Mouse (Mus musculus): ENCODE data around the gene Trim7. TPM values are rescaled to one million over a fixed set of nuclear protein-coding genes. Genes with fewer than 3 reads are reported as not detected.
"Not testable (repeated sequence)": the region's sequence is repeated elsewhere in the genome, so short reads cannot be mapped to it uniquely, and the experiment has no call there.

Gene Trim7
- 10 to 100 TPM; 48.2 to 49.7 TPM for total RNA-seq (2021)
- long read RNA-seq, experiment 1, transcript Trim7-201 (7 exons, 2,161 nt) = major isoform, 12 of 17 reads
- long read RNA-seq, experiment 1, partial matches to known transcripts = 5 of 17 reads
- long read RNA-seq, experiment 1, other reads (novel, unspliced or antisense) = 0 of 17 reads
- long read RNA-seq, experiment 2, transcript Trim7-201 (7 exons, 2,161 nt) = major isoform, 13 of 27 reads
- long read RNA-seq, experiment 2, partial matches to known transcripts = 9 of 27 reads
- long read RNA-seq, experiment 2, other reads (novel, unspliced or antisense) = 5 of 27 reads

GRCm38 (mm10) chr11:48825979-48826751 is at the start of gene Trim7, which contains the start of gene Gm12184:
Trim7 (plus strand) TSS chr11:48826140.
Gm12184 (minus strand) TSS chr11:48826655.
- peak in 1 of 2 experiments; percentile 32 for DNase-seq

GRCm38 (mm10) chr11:48776664-48777063 is 49.3 kb upstream of the Trim7 start:
- intact Hi-C loops (cut with DNase I) = loop anchor here (5.0 kb wide), 1 partner anchor 326 kb away; no protein-coding TSS in a partner anchor
- no peak for DNase-seq

More at GRCm38 (mm10) chr11:48825979-48826751, at the start of gene Trim7, which contains the start of gene Gm12184:
- intact Hi-C loops (cut with DNase I) = not testable (repeated sequence)

- no peak for DNase-seq
- intact Hi-C loops (cut with DNase I) = loop anchor here (5.0 kb wide), 1 partner anchor 325 kb away; no protein-coding TSS in a partner anchor
Measured at GRCm38 (mm10) chr11:48777303-48777702, 48.6 kb upstream of the Trim7 start.

GRCm38 (mm10) chr11:48779450-48779849 is 46.5 kb upstream of the Trim7 start:
- intact Hi-C loops (cut with DNase I) = loop anchor here (5.0 kb wide), 1 partner anchor 323 kb away; no protein-coding TSS in a partner anchor
- no peak for DNase-seq

- intact Hi-C loops (cut with DNase I) = no loop called here
- no peak for DNase-seq
Measured at GRCm38 (mm10) chr11:48782243-48782642, 43.7 kb upstream of the Trim7 start.

GRCm38 (mm10) chr11:48787455-48788211 is 38.3 kb upstream of the Trim7 start:
- intact Hi-C loops (cut with DNase I) = no loop called here
- no peak for DNase-seq

GRCm38 (mm10) chr11:48788311-48789089 is 37.4 kb upstream of the Trim7 start:
- intact Hi-C loops (cut with DNase I) = no loop called here
- peak; percentile 65 to 70 for DNase-seq

GRCm38 (mm10) chr11:48789215-48789614 is 36.7 kb upstream of the Trim7 start:
- intact Hi-C loops (cut with DNase I) = no loop called here

GRCm38 (mm10) chr11:48789973-48790823 is 35.7 kb upstream of the Trim7 start:
- peak; percentile 82 to 83 for DNase-seq
- intact Hi-C loops (cut with DNase I) = loop anchor here (1.0 to 10.0 kb wide), 2 partner anchors 67 to 455 kb away; partner anchors contain the start of gene Mgat1

More at GRCm38 (mm10) chr11:48789215-48789614, 36.7 kb upstream of the Trim7 start:
- DNase-seq = no peak

GRCm38 (mm10) chr11:48790946-48791345 is 35.0 kb upstream of the Trim7 start:
- DNase-seq = no peak
- intact Hi-C loops (cut with DNase I) = loop anchor here (1.0 to 10.0 kb wide), 2 partner anchors 66 to 454 kb away; partner anchors contain the start of gene Mgat1

GRCm38 (mm10) chr11:48791894-48792293 is 34.0 kb upstream of the Trim7 start:
- intact Hi-C loops (cut with DNase I) = loop anchor here (10.0 kb wide), 1 partner anchor 453 kb away; the partner anchor contains the start of gene Mgat1
- DNase-seq = not testable (repeated sequence)

- intact Hi-C loops (cut with DNase I) = loop anchor here (10.0 kb wide), 1 partner anchor 452 kb away; the partner anchor contains the start of gene Mgat1
- no peak for DNase-seq
Measured at GRCm38 (mm10) chr11:48793184-48793583, 32.8 kb upstream of the Trim7 start.

GRCm38 (mm10) chr11:48795221-48795620 is 30.7 kb upstream of the Trim7 start:
- intact Hi-C loops (cut with DNase I) = loop anchor here (10.0 kb wide), 1 partner anchor 450 kb away; the partner anchor contains the start of gene Mgat1
- DNase-seq = no peak

- DNase-seq = no peak
- intact Hi-C loops (cut with DNase I) = loop anchor here (10.0 kb wide), 1 partner anchor 449 kb away; the partner anchor contains the start of gene Mgat1
Measured at GRCm38 (mm10) chr11:48796290-48796689, 29.6 kb upstream of the Trim7 start.

- DNase-seq = no peak
- intact Hi-C loops (cut with DNase I) = loop anchor here (10.0 kb wide), 1 partner anchor 448 kb away; the partner anchor contains the start of gene Mgat1
Measured at GRCm38 (mm10) chr11:48797287-48797686, 28.7 kb upstream of the Trim7 start.

GRCm38 (mm10) chr11:48798308-48798707 is 27.6 kb upstream of the Trim7 start:
- DNase-seq = no peak
- intact Hi-C loops (cut with DNase I) = loop anchor here (10.0 kb wide), 1 partner anchor 446 kb away; the partner anchor contains the start of gene Mgat1

GRCm38 (mm10) chr11:48798984-48799920 is 26.7 kb upstream of the Trim7 start:
- intact Hi-C loops (cut with DNase I) = loop anchor here (10.0 kb wide), 1 partner anchor 446 kb away; the partner anchor contains the start of gene Mgat1
- DNase-seq = no peak

Data from gastrocnemius, postnatal 36 days (tissue).